Mouse (Mus musculus) urinary bladder, postnatal 36 days (tissue): ENCODE measurements around the gene Gm13285.
A peak's percentile ranks its signal among the peaks of the same experiment; 100 is the strongest.
"Not testable (repeated sequence)": the region's sequence is repeated elsewhere in the genome, so short reads cannot be mapped to it uniquely, and the experiment has no call there.

ENCODE experiments used
- DNase-seq, 2 experiments: peaks; one replicate each; pipeline ENCODE4 v3.0.0; 2022; ENCODE audit warnings: low spot score in 2 of 2, mixed read lengths in 1 of 2

The Gm13285 gene

DNA sequence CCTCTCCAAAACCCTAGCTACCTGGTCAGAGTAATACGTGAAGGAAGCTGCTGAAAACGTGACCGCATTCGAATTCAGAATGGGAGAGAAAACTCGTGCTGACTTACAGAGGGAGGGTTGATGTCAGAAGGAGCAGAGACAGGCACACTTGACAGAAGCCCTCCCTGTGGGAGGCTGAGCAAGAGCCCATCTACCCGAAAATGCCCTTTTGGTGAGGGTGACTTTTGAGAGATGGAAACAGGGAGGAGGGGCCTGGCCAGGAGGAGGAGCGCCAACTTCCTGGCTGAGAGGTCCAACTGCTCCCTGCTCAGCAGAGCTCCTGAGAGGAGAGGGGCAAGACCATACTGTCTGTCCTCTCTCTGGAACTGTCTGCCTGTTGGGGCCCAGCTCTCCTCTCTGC lies at the start of gene Gm13285:
Gene Gm13285 (plus strand): TSS at position 301 of the 400 bp plus-strand sequence.
- not testable (repeated sequence) for DNase-seq

DNA sequence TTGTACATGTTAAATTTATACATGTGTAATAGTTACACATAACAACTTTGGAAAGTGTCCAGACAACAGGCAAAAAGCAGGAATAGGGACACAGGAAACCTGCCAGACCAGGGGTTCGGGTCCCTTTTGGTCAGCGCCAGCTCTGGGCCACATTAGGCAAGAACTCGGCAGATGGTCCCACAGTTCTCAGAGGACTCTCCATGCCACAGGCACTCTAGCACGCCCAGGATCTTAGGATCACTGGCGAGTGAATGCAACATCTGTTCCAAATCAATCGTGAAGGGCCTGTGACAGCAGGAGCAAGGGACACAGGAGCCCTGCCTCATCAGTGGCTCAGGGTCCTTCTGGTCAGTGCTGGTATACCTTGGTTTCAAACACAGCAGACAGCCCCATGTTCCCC lies 49.5 kb upstream of the Gm13285 start:
- no peak for DNase-seq

GRCm38 (mm10) chr4:88754818-88755340 lies 44.6 kb upstream of the Gm13285 start, which contains the start of gene Gm13271:
Gene Gm13271 (plus strand): TSS chr4:88754868.
- DNase-seq: peak; percentile 70 to 76

DNA sequence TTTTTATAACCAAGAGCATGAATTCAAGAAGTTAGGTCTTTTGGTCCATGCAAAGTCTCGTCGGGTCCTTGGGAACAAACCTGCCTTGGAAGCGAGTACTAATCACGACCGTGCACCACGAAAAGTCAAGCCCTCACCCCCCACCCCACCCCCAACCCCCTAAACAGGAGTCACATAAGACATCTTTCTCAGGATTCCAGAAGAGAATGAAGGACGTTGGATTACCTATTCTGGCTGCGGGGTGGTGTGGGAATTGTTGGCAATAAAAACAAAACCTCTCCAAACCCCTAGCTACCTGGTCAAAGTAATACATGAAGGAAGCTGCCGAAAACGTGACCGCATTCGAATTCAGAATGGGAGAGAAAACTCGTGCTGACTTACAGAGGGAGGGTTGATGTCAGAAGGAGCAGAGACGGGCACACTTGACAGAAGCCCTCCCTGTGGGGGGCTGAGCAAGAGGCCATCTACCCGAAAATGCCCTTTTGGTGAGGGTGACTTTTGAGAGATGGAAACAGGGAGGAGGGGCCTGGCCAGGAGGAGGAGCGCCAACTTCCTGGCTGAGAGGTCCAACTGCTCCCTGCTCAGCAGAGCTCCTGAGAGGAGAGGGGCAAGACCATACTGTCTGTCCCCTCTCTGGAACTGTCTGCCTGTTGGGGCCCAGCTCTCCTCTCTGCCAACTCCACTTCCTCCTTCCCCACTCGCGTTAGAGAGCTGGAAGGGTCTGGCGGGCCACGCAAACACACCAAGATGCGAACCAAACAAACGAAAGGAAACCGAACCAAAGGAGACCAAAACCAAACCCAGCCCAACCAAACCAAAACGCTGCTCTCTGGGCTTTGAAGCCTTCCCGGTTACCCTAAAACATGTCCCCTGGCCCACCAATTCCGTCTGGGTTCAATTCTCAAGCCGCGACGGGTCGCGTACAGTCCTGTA lies 42.6 kb upstream of the Gm13285 start:
- DNase-seq: peak in 1 of 2 experiments; percentile 18

- peak; percentile 88 to 92 for DNase-seq
Observed at GRCm38 (mm10) chr4:88757628-88758031, 41.8 kb upstream of the Gm13285 start.

DNA sequence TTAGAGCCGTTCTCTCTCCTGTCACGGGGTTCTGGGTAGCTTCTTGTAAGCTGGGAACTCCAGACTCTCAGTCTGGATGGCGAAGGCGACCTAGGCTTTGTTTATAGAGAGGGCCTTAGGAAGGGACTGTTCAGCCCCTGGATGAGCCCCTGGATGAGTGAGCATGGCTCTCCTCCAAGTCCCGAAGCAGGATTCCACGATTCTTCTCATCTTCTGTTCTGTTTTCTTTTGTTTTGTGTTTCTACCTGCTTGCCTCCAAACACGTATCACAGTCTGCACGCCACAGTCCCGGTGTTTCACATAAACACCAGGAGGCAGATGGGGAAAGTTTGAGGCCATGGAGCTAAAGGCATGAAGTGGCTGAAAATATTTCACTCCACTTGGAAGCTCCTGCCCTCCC lies 40.7 kb upstream of the Gm13285 start:
- not testable (repeated sequence) for DNase-seq

DNA sequence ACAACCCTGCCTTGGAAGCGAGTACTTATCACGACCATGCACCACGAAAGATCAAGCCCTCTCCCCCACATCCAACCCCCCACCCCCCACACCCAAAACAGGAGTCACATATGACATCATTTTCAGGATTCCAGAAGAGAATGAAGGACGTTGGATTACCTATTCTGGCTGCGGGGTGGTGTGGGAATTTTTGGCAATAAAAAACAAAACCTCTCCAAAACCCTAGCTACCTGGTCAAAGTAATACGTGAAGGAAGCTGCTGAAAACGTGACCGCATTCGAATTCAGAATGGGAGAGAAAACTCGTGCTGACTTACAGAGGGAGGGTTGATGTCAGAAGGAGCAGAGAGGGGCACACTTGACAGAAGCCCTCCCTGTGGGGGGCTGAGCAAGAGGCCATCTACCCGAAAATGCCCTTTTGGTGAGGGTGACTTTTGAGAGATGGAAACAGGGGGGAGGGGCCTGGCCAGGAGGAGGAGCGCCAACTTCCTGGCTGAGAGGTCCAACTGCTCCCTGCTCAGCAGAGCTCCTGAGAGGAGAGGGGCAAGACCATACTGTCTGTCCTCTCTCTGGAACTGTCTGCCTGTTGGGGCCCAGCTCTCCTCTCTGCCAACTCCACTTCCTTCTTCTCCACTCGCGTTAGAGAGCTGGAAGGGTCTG lies 39.7 kb upstream of the Gm13285 start, which contains the start of gene Gm13283:
Gene Gm13283 (plus strand): TSS at position 510 of the 659 bp plus-strand sequence.
- peak; percentile 18 to 32 for DNase-seq

DNA sequence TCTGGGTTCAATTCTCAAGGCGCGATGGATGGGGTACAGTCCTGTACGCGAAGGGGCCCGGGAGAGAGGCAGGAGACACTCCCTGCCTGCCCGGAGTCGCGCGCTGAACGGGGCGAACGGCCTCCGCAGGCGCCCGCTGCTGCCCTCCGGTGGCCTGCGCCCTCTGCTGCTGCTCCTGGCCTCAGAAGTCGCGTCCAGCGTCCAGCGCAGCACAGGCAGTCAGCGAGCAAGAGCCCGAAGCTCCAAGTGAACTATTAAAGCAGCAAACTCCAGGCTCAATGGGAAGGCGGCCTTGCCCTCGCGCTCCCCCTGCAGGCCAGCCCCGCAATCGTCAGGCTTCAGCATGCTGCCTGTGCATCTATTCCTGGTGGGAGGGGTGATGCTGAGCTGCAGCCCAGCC lies 39.0 kb upstream of the Gm13285 start:
- DNase-seq: peak; percentile 53 to 78

DNA sequence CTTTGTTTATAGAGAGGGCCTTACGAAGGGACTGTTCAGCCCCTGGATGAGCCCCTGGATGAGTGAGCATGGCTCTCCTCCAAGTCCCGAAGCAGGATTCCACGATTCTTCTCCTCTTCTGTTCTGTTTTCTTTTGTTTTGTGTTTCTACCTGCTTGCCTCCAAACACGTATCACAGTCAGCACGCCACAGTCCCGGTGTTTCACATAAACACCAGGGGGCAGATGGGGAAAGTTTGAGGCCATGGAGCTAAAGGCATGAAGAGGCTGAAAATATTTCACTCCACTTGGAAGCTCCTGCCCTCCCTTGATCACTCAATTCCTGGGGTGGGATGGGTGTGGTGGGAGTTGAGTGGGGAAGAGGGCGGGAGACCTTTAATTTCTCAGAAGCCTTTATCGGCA lies 37.7 kb upstream of the Gm13285 start:
- DNase-seq: peak; percentile 66 to 69

DNA sequence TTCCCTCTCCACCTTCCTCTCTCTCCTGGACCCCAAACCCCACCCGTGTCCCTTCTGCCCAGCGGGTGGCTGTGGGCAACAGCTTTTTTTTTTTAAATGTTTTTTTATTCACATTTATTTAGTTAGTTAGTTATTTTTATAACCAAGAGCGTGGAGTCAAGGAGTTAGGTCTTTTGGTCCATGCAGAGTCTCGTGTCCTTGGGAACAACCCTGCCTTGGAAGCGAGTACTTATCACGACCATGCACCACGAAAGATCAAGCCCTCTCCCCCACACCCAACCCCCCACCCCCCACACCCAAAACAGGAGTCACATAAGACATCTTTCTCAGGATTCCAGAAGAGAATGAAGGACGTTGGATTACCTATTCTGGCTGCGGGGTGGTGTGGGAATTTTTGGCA lies 37.1 kb upstream of the Gm13285 start:
- not testable (repeated sequence) for DNase-seq

GRCm38 (mm10) chr4:88763384-88764018 lies 36.0 kb upstream of the Gm13285 start:
- DNase-seq: peak; percentile 18 to 57

GRCm38 (mm10) chr4:88773534-88773933 lies 25.9 kb upstream of the Gm13285 start, which contains the start of gene Gm13290:
Gene Gm13290 (plus strand): TSS chr4:88773834.
- not testable (repeated sequence) for DNase-seq

- not testable (repeated sequence) for DNase-seq
Observed at GRCm38 (mm10) chr4:88776622-88777021, 22.8 kb upstream of the Gm13285 start, which contains the start of gene Gm13289. Gene Gm13289 (plus strand): TSS chr4:88776922.

DNA sequence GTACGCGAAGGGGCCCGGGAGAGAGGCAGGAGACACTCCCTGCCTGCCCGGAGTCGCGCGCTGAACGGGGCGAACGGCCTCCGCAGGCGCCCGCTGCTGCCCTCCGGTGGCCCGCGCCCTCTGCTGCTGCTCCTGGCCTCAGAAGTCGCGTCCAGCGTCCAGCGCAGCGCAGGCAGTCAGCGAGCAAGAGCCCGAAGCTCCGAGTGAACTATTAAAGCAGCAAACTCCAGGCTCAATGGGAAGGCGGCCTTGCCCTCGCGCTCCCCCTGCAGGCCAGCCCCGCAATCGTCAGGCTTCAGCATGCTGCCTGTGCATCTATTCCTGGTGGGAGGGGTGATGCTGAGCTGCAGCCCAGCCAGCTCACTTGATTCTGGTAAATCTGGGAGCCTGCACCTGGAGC lies 19.9 kb upstream of the Gm13285 start, which contains the start of gene Gm13272:
Gene Gm13272 (plus strand): TSS at position 301 of the 400 bp plus-strand sequence.
- not testable (repeated sequence) for DNase-seq

DNA sequence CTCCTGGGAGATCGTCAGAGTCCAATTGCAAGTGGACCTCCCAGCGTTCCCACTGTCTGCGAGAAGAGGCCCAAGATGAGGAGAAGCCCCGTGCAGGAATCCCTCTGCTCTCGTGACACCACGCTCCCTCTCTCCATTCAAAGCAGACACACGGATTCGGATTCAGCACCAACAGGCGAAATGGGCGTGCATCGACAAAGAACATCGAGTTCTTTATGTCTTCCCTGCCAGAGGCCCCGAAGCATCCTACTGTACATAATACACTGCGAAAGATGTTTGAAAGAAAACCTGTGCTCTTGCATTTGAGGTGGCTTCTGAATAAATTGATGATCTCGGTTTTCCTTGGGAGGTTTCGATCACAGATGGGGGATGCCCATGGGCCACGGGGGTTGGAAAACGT lies 19.1 kb upstream of the Gm13285 start:
- DNase-seq: not testable (repeated sequence)

DNA sequence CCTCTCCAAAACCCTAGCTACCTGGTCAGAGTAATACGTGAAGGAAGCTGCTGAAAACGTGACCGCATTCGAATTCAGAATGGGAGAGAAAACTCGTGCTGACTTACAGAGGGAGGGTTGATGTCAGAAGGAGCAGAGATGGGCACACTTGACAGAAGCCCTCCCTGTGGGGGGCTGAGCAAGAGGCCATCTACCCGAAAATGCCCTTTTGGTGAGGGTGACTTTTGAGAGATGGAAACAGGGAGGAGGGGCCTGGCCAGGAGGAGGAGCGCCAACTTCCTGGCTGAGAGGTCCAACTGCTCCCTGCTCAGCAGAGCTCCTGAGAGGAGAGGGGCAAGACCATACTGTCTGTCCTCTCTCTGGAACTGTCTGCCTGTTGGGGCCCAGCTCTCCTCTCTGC lies 17.6 kb upstream of the Gm13285 start, which contains the start of gene Ifnz:
Gene Ifnz (plus strand): TSS at position 301 of the 400 bp plus-strand sequence.
- not testable (repeated sequence) for DNase-seq

DNA sequence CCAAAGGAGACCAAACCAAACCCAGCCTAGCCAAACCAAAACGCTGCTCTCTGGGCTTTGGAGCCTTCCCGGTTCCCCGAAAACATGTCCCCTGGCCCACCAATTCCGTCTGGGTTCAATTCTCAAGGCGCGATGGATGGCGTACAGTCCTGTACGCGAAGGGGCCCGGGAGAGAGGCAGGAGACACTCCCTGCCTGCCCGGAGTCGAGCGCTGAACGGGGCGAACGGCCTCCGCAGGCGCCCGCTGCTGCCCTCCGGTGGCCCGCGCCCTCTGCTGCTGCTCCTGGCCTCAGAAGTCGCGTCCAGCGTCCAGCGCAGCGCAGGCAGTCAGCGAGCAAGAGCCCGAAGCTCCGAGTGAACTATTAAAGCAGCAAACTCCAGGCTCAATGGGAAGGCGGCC lies 17.1 kb upstream of the Gm13285 start:
- DNase-seq: peak in 1 of 2 experiments; percentile 7

DNA sequence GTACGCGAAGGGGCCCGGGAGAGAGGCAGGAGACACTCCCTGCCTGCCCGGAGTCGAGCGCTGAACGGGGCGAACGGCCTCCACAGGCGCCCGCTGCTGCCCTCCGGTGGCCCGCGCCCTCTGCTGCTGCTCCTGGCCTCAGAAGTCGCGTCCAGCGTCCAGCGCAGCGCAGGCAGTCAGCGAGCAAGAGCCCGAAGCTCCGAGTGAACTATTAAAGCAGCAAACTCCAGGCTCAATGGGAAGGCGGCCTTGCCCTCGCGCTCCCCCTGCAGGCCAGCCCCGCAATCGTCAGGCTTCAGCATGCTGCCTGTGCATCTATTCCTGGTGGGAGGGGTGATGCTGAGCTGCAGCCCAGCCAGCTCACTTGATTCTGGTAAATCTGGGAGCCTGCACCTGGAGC lies 14.1 kb upstream of the Gm13285 start, which contains the start of gene Gm13276:
Gene Gm13276 (plus strand): TSS at position 301 of the 400 bp plus-strand sequence.
- DNase-seq: not testable (repeated sequence)

DNA sequence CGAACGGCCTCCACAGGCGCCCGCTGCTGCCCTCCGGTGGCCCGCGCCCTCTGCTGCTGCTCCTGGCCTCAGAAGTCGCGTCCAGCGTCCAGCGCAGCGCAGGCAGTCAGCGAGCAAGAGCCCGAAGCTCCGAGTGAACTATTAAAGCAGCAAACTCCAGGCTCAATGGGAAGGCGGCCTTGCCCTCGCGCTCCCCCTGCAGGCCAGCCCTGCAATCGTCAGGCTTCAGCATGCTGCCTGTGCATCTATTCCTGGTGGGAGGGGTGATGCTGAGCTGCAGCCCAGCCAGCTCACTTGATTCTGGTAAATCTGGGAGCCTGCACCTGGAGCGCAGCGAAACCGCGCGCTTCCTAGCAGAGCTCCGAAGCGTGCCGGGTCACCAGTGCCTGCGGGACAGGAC lies 11.1 kb upstream of the Gm13285 start, which contains the start of gene Gm13277:
Gene Gm13277 (plus strand): TSS at position 231 of the 400 bp plus-strand sequence.
- DNase-seq: peak; percentile 34 to 72

GRCm38 (mm10) chr4:88791250-88791649 lies 8.2 kb upstream of the Gm13285 start, which contains the start of gene Gm13278:
Gene Gm13278 (plus strand): TSS chr4:88791550.
- DNase-seq: not testable (repeated sequence)
